Mouse (Mus musculus) heart, adult 2 months (tissue): ENCODE results near the gene Naa15. TPM values are rescaled to one million over a fixed set of nuclear protein-coding genes. Genes with fewer than 3 reads are reported as not detected.

Experiments
- DNase-seq, 2 experiments: peaks; one replicate each; pipeline ENCODE4 v3.0.0; 2021
- H3K27ac ChIP-seq: fragments of 200-600 bp; 2 replicates; pipeline ENCODE4 v1.8.1; 2022
- H3K27me3 ChIP-seq: fragments of 200-500 bp; 2 replicates; pipeline ENCODE4 v1.6.1; 2012; ENCODE audit warnings: mild to moderate bottlenecking, low read length, inconsistent platforms, mixed read lengths; ENCODE audit not compliant: control insufficient read depth, insufficient read depth
- H3K36me3 ChIP-seq: fragments of 200-500 bp; 2 replicates; pipeline ENCODE4 v1.6.1; 2012; ENCODE audit warnings: low read length, inconsistent platforms; ENCODE audit not compliant: control insufficient read depth, insufficient read depth
- H3K4me1 ChIP-seq: fragments of 200-500 bp; 2 replicates; pipeline ENCODE4 v1.6.1; 2011; ENCODE audit warnings: low read length; ENCODE audit not compliant: control insufficient read depth, insufficient read depth
- H3K4me3 ChIP-seq: fragments of 200-600 bp; 2 replicates; pipeline ENCODE4 v1.8.1; 2022
- H3K79me2 ChIP-seq: fragments of 200-500 bp; replicated peaks from 2 replicates; pipeline ENCODE4 v1.6.1; 2012; ENCODE audit warnings: mild to moderate bottlenecking, inconsistent platforms, low read length, moderate library complexity, mixed read lengths; ENCODE audit not compliant: control insufficient read depth, insufficient read depth
- H3K9ac ChIP-seq: fragments of 200-500 bp; 2 replicates; pipeline ENCODE4 v1.6.1; 2012; ENCODE audit warnings: low read depth, mild to moderate bottlenecking, control low read depth, inconsistent platforms, low read length, mixed read lengths
- CTCF ChIP-seq: fragments of 200-600 bp; IDR thresholded peaks from 2 replicates; pipeline ENCODE4 v1.8.1; 2022; ENCODE audit warnings: antibody characterized with exemption, mild to moderate bottlenecking, moderate library complexity
- EP300 ChIP-seq: fragments of 200-500 bp; IDR thresholded peaks from 2 replicates; pipeline ENCODE4 v1.6.1; 2011; ENCODE audit warnings: low read depth, low read length, control low read depth; ENCODE audit not compliant: insufficient read depth
- POLR2A ChIP-seq: fragments of 200-500 bp; IDR thresholded peaks from 2 replicates; pipeline ENCODE4 v1.6.1; 2011; ENCODE audit warnings: mild to moderate bottlenecking, low read depth, low read length, control low read depth; ENCODE audit not compliant: insufficient read depth
- WGBS: fragments of 180-500 bp; shearing (Covaris S2); methylation state at CpG from one replicate; pipeline ENCODE4 v1.1.7; 2018; 5-methylcytosine and 5-hydroxymethylcytosine counted together
- intact Hi-C: fragments of 180-260 bp; cut with DNase I; formaldehyde crosslinking; loops from one replicate; pipeline ENCODE4 v1.15.1; 2025
- polyA plus RNA-seq: library from polyadenylated mRNA; depleted of rRNA; stranded (reverse); fragments of >200 nt; gene quantifications from 2 replicates; pipeline ENCODE4 v1.2.3, GENCODE M21; 2012
- total RNA-seq, 2 experiments: library from RNA; stranded (reverse); gene quantifications; 2 replicates each; pipeline ENCODE4 v1.2.3; 2021

Naa15 gene
- total and polyA plus RNA-seq, 3 experiments = 4.9 to 55.0 (median 45.9) TPM

DNA sequence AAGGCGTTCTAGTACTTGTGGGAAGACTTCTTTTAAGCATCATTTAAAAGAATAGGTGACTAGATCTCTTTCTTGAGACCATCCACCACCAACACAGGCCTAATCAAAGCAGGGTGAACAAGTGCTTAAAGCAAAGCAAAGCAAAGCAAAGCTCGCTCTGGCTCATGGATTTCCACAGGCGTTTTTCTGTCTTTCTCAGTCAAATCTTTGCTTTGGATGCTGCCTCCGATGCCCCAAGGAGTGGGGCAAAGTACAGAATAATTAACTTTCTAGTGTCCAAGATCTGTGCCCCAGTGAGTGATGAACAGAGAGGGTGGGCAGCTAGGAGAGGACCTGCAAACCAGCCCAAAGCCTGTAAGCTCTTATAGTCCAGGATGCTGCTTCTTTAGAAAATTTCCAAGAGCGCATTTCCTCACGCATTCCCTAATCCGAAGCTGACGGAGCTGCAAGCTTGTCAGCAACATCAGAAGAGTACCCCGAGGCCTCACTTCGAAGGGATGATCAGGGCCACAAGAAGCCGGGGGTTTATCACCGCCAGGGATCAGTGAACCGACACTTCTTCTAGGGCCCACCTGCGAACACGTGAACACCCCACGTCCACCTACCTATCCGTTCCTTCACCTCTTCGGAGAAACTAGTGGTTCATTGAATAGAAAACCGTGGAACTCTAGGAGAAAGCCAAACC, 19.3 kb upstream of the Naa15 start:
- H3K9ac ChIP-seq = no peak overlapping the region
- H3K36me3 ChIP-seq = no peaks in the 10 kb centered on the region
- intact Hi-C loops = loop anchor here (2.0 kb wide), 1 partner anchor 17 kb away; no protein-coding TSS in a partner anchor
- H3K27me3 ChIP-seq = no peaks in the 10 kb centered on the region
- H3K79me2 ChIP-seq = no peaks in the 10 kb centered on the region
- H3K4me1 ChIP-seq = no peaks in the 10 kb centered on the region
- DNase-seq = no peak
- TF ChIP-seq EP300 = no peak
- no peak for TF ChIP-seq POLR2A
- no peak overlapping the region for H3K4me3 ChIP-seq
- WGBS = 66% methylated on average over 19 of the region's 19 CpGs
- H3K27ac ChIP-seq = no peak overlapping the region

DNA sequence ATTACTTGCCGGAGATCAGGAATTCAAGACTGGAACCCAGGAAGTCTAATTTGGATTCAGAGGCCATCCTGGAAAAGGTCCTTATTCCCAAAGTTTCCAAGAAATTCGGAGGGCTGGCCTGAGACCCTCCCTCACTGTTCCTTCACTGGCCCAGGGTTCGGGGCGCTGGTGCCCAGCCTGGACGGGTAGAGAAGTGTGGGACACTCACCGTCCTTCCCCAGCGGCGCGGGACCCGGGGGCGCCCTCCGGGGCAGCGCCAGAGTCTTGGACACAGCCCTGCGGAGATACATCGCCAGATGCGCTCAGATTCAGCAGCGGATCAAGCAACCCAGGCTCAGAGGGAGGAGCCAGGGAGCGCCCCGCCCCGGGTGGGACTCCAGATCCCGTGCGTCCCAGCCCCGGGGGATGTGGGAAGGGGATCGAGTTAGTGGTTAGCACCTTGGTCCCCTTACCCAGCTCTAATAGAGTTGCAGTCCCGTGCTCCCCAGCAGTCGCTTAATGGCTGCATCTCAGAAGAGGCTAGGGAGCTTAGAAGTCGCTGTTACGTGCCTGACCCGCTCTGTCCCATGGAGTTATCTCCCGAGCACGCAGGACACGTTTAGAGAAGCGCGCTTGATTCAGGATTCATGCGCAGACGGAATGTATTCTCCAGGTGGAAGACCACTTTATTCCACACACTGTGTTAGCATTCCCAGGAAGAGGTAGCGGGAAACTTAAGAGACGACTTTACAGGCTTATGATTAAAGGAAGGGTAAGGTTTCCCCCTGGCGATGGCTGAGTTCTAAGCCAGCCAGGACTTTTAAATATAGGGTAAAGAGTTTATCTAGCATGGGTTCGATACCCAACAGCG, 18.5 kb upstream of the Naa15 start, which contains the start of gene Mgarp:
Gene Mgarp (minus strand): TSS at position 520 of the 850 bp plus-strand sequence.
- H3K27ac ChIP-seq = 0 out of 2 replicates have a peak within 1 kb of the TSS, but pooled peaks have one; percentile 2

DNA sequence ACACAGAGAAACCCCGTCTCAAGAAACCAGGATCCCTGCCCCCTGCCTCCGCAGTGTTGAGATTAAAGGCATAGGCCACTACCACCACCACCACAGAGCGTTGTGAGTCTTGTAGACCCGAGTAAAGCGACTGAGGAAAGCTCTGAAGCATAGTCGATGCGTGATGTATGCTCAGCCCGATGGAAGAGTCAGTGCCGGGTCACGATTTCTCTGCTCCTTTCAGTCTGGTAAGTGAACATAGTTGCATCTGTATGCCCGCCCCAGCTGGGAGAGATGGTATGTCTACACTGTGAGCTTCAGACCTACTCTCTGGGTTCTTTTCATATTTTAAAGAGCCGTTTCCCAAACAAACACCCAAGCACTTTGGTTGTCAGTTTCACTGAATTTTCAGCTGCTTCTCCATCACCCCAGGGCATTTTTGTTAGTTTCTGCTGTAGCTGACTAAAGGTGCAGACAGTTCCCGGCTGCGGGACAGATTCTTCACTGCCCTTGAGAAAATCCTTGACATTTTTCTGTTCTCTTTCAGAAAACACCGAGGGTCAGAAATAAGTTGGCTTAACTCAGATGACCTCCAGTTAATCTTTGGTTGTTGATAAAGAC, 17.1 kb upstream of the Naa15 start:
- DNase-seq = no peak
- H3K27ac ChIP-seq = no peak overlapping the region
- intact Hi-C loops = loop anchor here (2.0 kb wide), 1 partner anchor 19 kb away; no protein-coding TSS in a partner anchor

More for the DNA sequence above, 18.5 kb upstream of the Naa15 start, which contains the start of gene Mgarp:
- intact Hi-C loops = loop anchor here (2.0 kb wide), 1 partner anchor 18 kb away; no protein-coding TSS in a partner anchor
- TF ChIP-seq CTCF (peak; percentile 65), EP300 (no peak), POLR2A (no peak)
- 3% methylated on average over 41 of the region's 41 CpGs for WGBS
- no peaks in the 10 kb centered on the region for H3K79me2 ChIP-seq
- peak; percentile 76 to 84 for DNase-seq
- H3K9ac ChIP-seq = peak within 1 kb of the TSS; percentile 12
- H3K36me3 ChIP-seq = no peaks in the 10 kb centered on the region
- no peaks in the 10 kb centered on the region for H3K27me3 ChIP-seq
- peak within 1 kb of the TSS; percentile 56 for H3K4me3 ChIP-seq
- H3K4me1 ChIP-seq = no peaks in the 10 kb centered on the region

DNA sequence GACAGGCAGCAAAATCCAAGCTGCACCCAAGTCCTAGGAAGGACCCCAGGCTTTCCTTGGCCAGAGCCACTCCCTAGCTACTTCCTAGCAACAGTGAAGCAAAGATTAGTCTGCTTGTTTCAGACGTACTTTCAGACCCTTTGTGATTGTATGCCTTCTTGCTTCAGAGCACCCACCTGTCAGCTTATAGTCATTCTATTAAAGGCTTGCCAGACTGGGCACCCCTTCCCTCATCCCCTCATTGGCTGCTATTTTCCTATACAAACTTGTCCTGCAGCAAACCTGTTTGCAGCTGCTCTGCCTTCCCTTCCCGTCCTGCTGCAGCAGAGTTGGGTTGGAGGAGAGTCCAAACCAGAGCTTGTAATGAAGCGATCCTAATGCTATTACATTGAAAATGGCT, 16.3 kb upstream of the Naa15 start:
- Histone ChIP-seq H3K9ac (no peak overlapping the region), H3K4me1 (no peaks in the 10 kb centered on the region), H3K27me3 (no peaks in the 10 kb centered on the region), H3K36me3 (no peaks in the 10 kb centered on the region), H3K4me3 (no peak overlapping the region), H3K79me2 (no peaks in the 10 kb centered on the region), H3K27ac (no peak overlapping the region)
- 45% methylated on average over 3 of the region's 3 CpGs for WGBS
- DNase-seq = no peak
- intact Hi-C loops = no loop called here
- TF ChIP-seq POLR2A = no peak
- no peak for TF ChIP-seq EP300
- no peak for TF ChIP-seq CTCF

More for the DNA sequence above, 17.1 kb upstream of the Naa15 start:
- no peaks in the 10 kb centered on the region for H3K79me2 ChIP-seq
- TF ChIP-seq CTCF = no peak
- TF ChIP-seq EP300 = no peak
- no peak for TF ChIP-seq POLR2A
- H3K4me3 ChIP-seq = no peak overlapping the region
- no peak overlapping the region for H3K9ac ChIP-seq
- H3K4me1 ChIP-seq = no peaks in the 10 kb centered on the region
- no peaks in the 10 kb centered on the region for H3K36me3 ChIP-seq
- 79% methylated on average over 15 of the region's 15 CpGs for WGBS
- H3K27me3 ChIP-seq = no peaks in the 10 kb centered on the region

DNA sequence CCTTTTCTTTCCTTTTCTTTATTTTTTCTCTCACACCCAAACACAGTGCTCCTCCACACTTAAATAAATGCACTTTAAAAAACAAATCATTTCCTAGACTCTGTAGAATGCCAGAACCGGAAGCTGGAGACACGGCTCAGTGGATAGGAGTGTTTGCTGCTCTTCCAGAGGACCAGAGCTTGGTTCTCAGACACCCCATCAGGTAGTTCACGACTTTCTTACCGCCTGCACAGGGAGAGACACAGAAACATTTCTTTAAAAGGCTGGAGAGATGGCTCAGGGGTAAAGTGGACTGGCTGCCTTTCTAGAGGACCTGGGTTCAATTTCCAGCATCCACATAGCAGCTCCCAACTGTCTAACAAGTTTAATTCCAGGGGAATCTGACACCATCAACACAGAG, 15.4 kb upstream of the Naa15 start:
- intact Hi-C loops = no loop called here

DNA sequence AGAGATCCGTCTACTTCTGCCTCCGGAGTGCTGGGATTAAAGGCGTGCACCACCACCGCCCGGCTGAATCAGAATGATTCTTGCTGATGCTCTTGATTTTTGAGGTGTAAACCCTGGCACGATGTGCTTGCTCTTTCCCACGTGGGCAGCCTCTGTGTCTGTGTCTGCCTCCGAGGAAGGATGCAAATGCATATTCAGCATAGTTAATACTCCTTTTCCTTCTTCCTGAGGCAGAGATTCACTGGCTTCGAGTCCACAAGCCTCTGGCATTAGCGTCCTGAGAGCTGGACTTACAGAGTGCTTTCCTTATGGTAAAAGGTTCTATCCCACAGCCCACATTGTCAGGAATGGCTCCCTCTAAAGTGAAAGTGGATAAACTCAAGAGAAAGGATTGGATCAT, 14.3 kb upstream of the Naa15 start:
- no peak overlapping the region; the same call in 1 of the 2 replicates for H3K4me3 ChIP-seq
- no peaks in the 10 kb centered on the region; the same call in 1 of the 2 replicates for H3K36me3 ChIP-seq
- H3K9ac ChIP-seq = no peak overlapping the region
- H3K79me2 ChIP-seq = no peaks in the 10 kb centered on the region
- TF ChIP-seq POLR2A (no peak), CTCF (no peak), EP300 (no peak)
- DNase-seq = no peak
- no peaks in the 10 kb centered on the region for H3K4me1 ChIP-seq
- no peaks in the 10 kb centered on the region for H3K27me3 ChIP-seq
- no peak overlapping the region for H3K27ac ChIP-seq
- whole genome bisulfite sequencing = 65% methylated on average over 10 of the region's 10 CpGs
- intact Hi-C loops = no loop called here

More for the DNA sequence above, 15.4 kb upstream of the Naa15 start:
- H3K27ac ChIP-seq = no peak overlapping the region
- no peak overlapping the region for H3K4me3 ChIP-seq
- 45% methylated on average over 4 of the region's 4 CpGs for WGBS
- no peak for TF ChIP-seq POLR2A
- TF ChIP-seq EP300 = no peak
- TF ChIP-seq CTCF = no peak
- H3K27me3 ChIP-seq = no peaks in the 10 kb centered on the region
- no peaks in the 10 kb centered on the region for H3K36me3 ChIP-seq
- H3K79me2 ChIP-seq = no peaks in the 10 kb centered on the region
- DNase-seq = no peak
- no peaks in the 10 kb centered on the region for H3K4me1 ChIP-seq
- H3K9ac ChIP-seq = no peak overlapping the region
